In genomic region chr9:56980186-56980585, GRCm38 (mm10) we compare ENCODE assay signal across 18 mouse cellular contexts.
"Had no signal": no experiment of that assay in that cellular context is flagged by ENCODE, and none has a peak within 500 bp of the region (broad histone marks: within the 10 kb centered on the region; RNA-seq: fewer than 3 reads in every experiment).

No protein-coding gene starts in this region.

- H3K27ac ChIP-seq: midbrain, embryonic 10.5 days; midbrain, embryonic 12.5 days; neural tube, embryonic 13.5 days; neural tube, embryonic 15.5 days had no signal

- H3K4me3 ChIP-seq: midbrain, embryonic 10.5 days; midbrain, embryonic 12.5 days; myocyte; neural tube, embryonic 13.5 days; neural tube, embryonic 15.5 days had no signal

- DNase-seq: lung, adult 18-20 months; lung, embryonic 14.5 days; lung, postnatal 10 days; lung, postnatal 4 days; midbrain, embryonic 14.5 days; retina, postnatal 1 day; right cerebral cortex, adult 18-20 months; right cerebral cortex, postnatal 25 days; right cerebral cortex, postnatal 4 days; spleen, adult 18-20 months; thymus, adult 18-20 months; thymus, postnatal 14 days; thymus, postnatal 4 days had no signal
